Mouse (Mus musculus) liver, embryonic 15.5 days (tissue): Measurements from ENCODE around the gene Kiss1. TPM values are rescaled to one million over a fixed set of nuclear protein-coding genes. Genes with fewer than 3 reads are reported as not detected.

ENCODE experiments used
- ATAC-seq: fragments of 200-750 bp; cut with Nextera tagmentation; 2 replicates; pipeline ENCODE4 v1.8.0; 2017; ENCODE audit warnings: moderate number of reproducible peaks, mild to moderate bottlenecking, moderate library complexity; ENCODE audit not compliant: insufficient read depth
- H3K27ac ChIP-seq: fragments of 300-500 bp; sonication (generic); replicated peaks from 2 replicates; pipeline ENCODE4 v1.5.1; 2015; ENCODE audit warnings: mild to moderate bottlenecking, inconsistent platforms
- H3K27me3 ChIP-seq: fragments of 300-500 bp; sonication (generic); 2 replicates; pipeline ENCODE4 v1.6.1; 2015; ENCODE audit warnings: mild to moderate bottlenecking, inconsistent platforms
- H3K36me3 ChIP-seq: fragments of 300-500 bp; sonication (generic); replicated peaks from 2 replicates; pipeline ENCODE4 v1.6.1; 2015; ENCODE audit warnings: moderate library complexity, mild to moderate bottlenecking, inconsistent platforms
- H3K4me1 ChIP-seq: fragments of 300-500 bp; sonication (generic); replicated peaks from 2 replicates; pipeline ENCODE4 v1.6.1; 2015; ENCODE audit warnings: inconsistent platforms
- H3K4me2 ChIP-seq: fragments of 300-500 bp; sonication (generic); 2 replicates; pipeline ENCODE4 v1.6.1; 2015; ENCODE audit warnings: moderate library complexity, mild to moderate bottlenecking, inconsistent platforms
- H3K4me3 ChIP-seq: fragments of 300-500 bp; sonication (generic); replicated peaks from 2 replicates; pipeline ENCODE4 v1.5.1; 2015; ENCODE audit warnings: mild to moderate bottlenecking, inconsistent platforms
- H3K9ac ChIP-seq: fragments of 300-500 bp; sonication (generic); 2 replicates; pipeline ENCODE4 v1.6.1; 2015; ENCODE audit warnings: moderate library complexity, mild to moderate bottlenecking, inconsistent platforms
- H3K9me3 ChIP-seq: fragments of 300-500 bp; sonication (generic); replicated peaks from 2 replicates; pipeline ENCODE4 v1.6.1; 2016; ENCODE audit warnings: inconsistent platforms
- WGBS: fragments of 180-500 bp; shearing (Covaris S2); methylation state at CpG from one replicate; pipeline ENCODE4 v1.1.7; 2015; ENCODE audit warnings: mixed read lengths; ENCODE audit not compliant: insufficient replicate concordance; 5-methylcytosine and 5-hydroxymethylcytosine counted together
- polyA plus RNA-seq: library from polyadenylated mRNA; unstranded; fragments of >200 nt; fragmentation: Nextera tagmentation; extraction: Ambion mirVana; gene quantifications from 2 replicates; pipeline ENCODE4 v1.2.1, GENCODE M21; 2015

Gene Kiss1
- polyA plus RNA-seq, 1 experiment from 2014 or later, result not detected

DNA sequence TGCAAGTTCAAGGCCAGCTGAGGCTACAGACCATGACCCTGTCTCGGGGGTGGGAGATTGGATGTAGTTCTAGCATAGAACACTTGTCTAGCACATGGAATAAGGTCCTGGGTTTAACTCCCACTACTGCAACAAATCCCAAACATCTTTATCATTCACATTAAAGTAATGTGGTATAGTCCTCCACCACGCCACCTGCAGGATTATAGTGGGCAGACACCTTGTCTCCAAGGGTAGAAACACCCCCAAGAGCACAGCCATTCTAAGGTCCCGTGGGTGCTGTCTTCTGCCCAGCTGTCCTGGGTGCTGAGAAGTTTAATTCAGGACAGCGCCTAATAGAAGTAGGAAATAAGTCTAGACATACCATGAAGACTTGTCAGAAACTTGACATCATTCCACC lies 5.1 kb upstream of the Kiss1 start:
- H3K27ac ChIP-seq, result no peak overlapping the region
- no peak for ATAC-seq
- H3K9ac ChIP-seq, result no peak overlapping the region
- no peaks in the 10 kb centered on the region; the same call in 1 of the 2 replicates for H3K4me1 ChIP-seq
- H3K27me3 ChIP-seq, result no peaks in the 10 kb centered on the region
- no peaks in the 10 kb centered on the region for H3K9me3 ChIP-seq
- no peak overlapping the region for H3K4me3 ChIP-seq
- 62% methylated on average over 4 of the region's 4 CpGs for WGBS
- no peaks in the 10 kb centered on the region for H3K36me3 ChIP-seq
- no peak overlapping the region for H3K4me2 ChIP-seq

DNA sequence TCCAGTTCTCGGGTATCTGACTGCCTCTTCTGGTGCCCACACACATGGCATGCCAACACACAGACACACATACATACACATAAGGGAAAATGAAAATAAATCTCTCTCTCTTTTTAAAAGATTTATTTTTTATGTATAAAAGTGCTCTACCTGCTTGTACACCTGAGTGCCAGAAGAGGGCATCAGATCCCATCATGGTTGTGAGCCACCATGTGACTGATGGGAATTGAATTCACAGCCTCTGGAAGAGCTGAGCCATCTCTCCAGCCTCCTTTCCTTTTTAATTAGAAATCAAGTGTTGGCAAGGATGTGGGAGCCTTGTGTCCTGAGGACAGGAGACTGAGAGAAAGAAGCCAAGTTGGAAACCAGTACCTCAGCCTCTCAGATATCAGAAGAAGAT lies 4.5 kb upstream of the Kiss1 start:
- H3K27ac ChIP-seq, result no peak overlapping the region
- no peaks in the 10 kb centered on the region for H3K36me3 ChIP-seq
- no peaks in the 10 kb centered on the region for H3K9me3 ChIP-seq
- no peak overlapping the region for H3K4me3 ChIP-seq
- H3K9ac ChIP-seq, result no peak overlapping the region
- WGBS, result 39% methylated on average over 1 of the region's 1 CpGs
- no peaks in the 10 kb centered on the region; the same call in 1 of the 2 replicates for H3K4me1 ChIP-seq
- ATAC-seq, result no peak
- no peaks in the 10 kb centered on the region for H3K27me3 ChIP-seq
- H3K4me2 ChIP-seq, result no peak overlapping the region

DNA sequence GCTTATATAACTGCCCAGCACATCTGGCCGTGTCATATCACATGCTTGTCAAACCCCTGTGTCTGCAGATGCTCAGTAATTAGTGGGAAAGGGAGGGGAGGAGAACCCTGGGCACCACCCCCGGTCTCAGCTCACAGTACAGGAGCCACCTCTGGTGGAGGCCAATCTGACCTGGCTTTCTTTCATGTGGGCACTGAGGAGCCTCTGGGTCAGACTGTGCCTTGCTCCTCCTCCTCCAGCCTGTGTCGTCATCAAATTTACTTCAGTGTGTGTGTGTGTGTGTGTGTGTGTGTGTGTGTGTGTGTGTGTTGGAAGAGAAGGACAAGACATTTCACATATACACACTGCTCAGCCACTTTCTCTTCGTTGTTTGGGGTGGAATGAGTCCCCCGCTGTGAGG lies 1.7 kb downstream of the Kiss1 start:
- WGBS, result 30% methylated on average over 5 of the region's 5 CpGs
- no peak overlapping the region for H3K9ac ChIP-seq
- peaks cover 13% of the 10 kb centered on the region for H3K27me3 ChIP-seq

GRCm38 (mm10) chr1:133325951-133326350 lies 4.3 kb downstream of the Kiss1 start:
- H3K27ac ChIP-seq, result no peak overlapping the region
- no peak overlapping the region for H3K4me2 ChIP-seq
- H3K4me3 ChIP-seq, result no peak overlapping the region
- H3K9ac ChIP-seq, result no peak overlapping the region
- no peaks in the 10 kb centered on the region for H3K9me3 ChIP-seq
- H3K4me1 ChIP-seq, result no peaks in the 10 kb centered on the region; the same call in 1 of the 2 replicates
- H3K36me3 ChIP-seq, result no peaks in the 10 kb centered on the region
- H3K27me3 ChIP-seq, result peaks cover 38% of the 10 kb centered on the region
- ATAC-seq, result no peak
- 62% methylated on average over 8 of the region's 8 CpGs for WGBS

More for the DNA sequence above, 1.7 kb downstream of the Kiss1 start:
- Histone ChIP-seq H3K4me3 (no peak overlapping the region), H3K36me3 (no peaks in the 10 kb centered on the region), H3K4me1 (no peaks in the 10 kb centered on the region), H3K4me2 (no peak overlapping the region), H3K27ac (no peak overlapping the region), H3K9me3 (no peaks in the 10 kb centered on the region)
- ATAC-seq, result no peak

DNA sequence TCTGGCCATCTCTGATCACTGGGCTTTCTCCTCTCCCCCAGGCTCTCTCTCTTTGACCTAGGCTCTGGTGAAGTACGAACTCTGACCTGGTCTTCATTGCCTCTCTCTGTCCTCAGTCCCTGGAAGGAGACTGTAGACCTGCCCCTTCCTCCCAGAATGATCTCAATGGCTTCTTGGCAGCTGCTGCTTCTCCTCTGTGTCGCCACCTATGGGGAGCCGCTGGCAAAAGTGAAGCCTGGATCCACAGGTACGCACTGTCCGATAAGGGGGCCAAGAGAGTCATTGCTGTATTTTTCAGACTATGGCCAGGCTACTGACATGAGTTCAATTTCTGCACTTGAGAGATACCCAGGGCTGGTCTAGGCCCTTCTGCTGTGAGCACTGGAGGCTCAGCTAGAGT lies 5.4 kb downstream of the Kiss1 start:
- Histone ChIP-seq H3K4me2 (no peak overlapping the region), H3K27ac (no peak overlapping the region), H3K9ac (no peak overlapping the region), H3K4me1 (no peaks in the 10 kb centered on the region; the same call in 1 of the 2 replicates), H3K36me3 (no peaks in the 10 kb centered on the region), H3K9me3 (no peaks in the 10 kb centered on the region), H3K4me3 (no peak overlapping the region), H3K27me3 (peaks cover 41% of the 10 kb centered on the region)
- WGBS, result 47% methylated on average over 5 of the region's 5 CpGs
- ATAC-seq, result no peak

DNA sequence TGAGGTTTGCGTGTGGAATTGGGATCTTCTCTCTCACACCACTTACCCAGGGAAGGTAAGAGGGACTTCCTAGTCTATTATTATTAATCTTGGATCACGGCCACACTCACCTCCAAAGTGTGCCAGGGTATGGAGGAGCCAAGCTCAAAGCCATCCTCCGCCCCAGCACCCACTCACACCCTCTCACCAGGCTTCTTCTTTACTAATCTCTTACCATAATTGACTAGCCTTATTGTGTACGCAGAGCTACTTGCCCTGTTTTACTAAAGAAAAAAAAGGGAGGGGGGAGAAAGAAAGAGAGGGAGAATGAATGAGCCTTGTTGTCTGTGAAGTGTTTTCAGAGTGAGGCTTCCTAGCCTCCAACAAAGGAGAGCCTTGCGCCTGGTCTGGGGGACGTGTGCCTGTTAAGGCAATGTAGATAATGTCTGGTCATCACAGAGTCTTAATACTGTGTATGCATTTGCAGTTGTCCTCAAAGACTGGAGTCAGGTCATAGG lies 6.7 kb downstream of the Kiss1 start:
- Histone ChIP-seq H3K4me3 (no peak overlapping the region), H3K4me1 (no peaks in the 10 kb centered on the region; the same call in 1 of the 2 replicates), H3K4me2 (no peak overlapping the region), H3K9me3 (no peaks in the 10 kb centered on the region), H3K9ac (no peak overlapping the region), H3K27ac (no peak overlapping the region), H3K27me3 (peaks cover 41% of the 10 kb centered on the region), H3K36me3 (no peaks in the 10 kb centered on the region)
- ATAC-seq, result no peak
- WGBS, result 56% methylated on average over 6 of the region's 6 CpGs

DNA sequence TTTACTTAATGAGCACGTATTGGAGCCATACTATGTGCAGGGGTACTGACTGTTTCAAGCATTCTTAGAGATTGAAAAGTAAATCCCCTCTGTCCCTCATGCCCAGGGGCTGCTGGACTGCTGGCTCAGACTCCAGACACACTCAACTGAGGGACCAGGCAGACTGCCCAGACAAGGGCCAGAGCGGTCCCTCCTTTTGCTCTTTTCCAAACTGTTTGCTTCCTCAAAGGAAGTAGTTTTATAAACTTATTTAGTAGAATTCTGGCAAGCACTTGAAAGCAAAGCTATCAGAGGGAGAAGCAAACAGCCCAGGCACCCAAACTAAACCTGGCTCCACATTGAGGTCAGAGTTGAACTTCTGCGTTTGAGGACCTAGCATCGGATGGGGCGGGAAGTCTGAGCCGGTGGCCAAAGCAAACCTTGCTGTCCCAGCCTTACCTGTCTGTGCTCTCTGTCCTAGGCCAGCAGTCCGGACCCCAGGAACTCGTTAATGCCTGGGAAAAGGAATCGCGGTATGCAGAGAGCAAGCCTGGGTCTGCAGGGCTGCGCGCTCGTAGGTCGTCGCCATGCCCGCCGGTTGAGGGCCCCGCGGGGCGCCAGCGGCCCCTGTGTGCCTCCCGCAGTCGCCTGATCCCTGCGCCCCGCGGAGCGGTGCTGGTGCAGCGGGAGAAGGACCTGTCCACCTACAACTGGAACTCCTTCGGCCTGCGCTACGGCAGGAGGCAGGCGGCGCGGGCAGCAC lies 7.4 kb downstream of the Kiss1 start:
- no peak overlapping the region for H3K27ac ChIP-seq
- no peak overlapping the region for H3K9ac ChIP-seq
- WGBS, result 12% methylated on average over 34 of the region's 34 CpGs

GRCm38 (mm10) chr1:133329638-133329964 lies 7.9 kb downstream of the Kiss1 start:
- Histone ChIP-seq H3K9ac (no peak overlapping the region), H3K27me3 (peaks cover 41% of the 10 kb centered on the region), H3K36me3 (no peaks in the 10 kb centered on the region), H3K4me2 (peak overlapping the region; percentile 44), H3K4me1 (no peaks in the 10 kb centered on the region; the same call in 1 of the 2 replicates), H3K4me3 (no peak overlapping the region; the same call in 1 of the 2 replicates), H3K27ac (no peak overlapping the region), H3K9me3 (no peaks in the 10 kb centered on the region)
- no peak for ATAC-seq
- 15% methylated on average over 7 of the region's 7 CpGs for WGBS

More for the DNA sequence above, 7.4 kb downstream of the Kiss1 start:
- Histone ChIP-seq H3K27me3 (peaks cover 41% of the 10 kb centered on the region), H3K9me3 (no peaks in the 10 kb centered on the region), H3K4me3 (no peak overlapping the region; the same call in 1 of the 2 replicates), H3K4me1 (no peaks in the 10 kb centered on the region; the same call in 1 of the 2 replicates), H3K4me2 (peak overlapping the region; percentile 44), H3K36me3 (no peaks in the 10 kb centered on the region)
- ATAC-seq, result no peak

DNA sequence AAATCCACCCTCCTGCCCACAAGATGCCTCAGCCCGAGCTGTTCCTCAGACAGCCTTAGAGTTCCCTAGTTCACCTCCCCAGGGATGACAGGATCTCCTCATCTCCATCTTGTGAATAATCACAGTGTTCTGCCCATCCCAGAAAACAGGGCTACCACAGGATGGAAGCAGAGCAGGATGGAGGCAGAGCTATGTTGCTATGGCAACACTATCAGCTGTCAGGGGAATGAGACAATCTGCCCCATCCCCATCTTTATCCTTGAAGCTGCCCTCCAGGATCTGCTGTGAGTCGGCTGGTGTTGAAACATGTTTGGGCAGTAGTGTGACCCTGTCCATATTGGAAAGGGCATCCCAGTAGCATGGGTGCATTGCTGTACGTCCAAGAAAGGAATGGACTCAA lies 9.5 kb downstream of the Kiss1 start:
- no peak for ATAC-seq
- Histone ChIP-seq H3K4me1 (no peaks in the 10 kb centered on the region; the same call in 1 of the 2 replicates), H3K9me3 (no peaks in the 10 kb centered on the region), H3K27ac (no peak overlapping the region), H3K9ac (no peak overlapping the region), H3K4me3 (no peak overlapping the region), H3K36me3 (no peaks in the 10 kb centered on the region), H3K4me2 (no peak overlapping the region), H3K27me3 (peaks cover 41% of the 10 kb centered on the region)
- 45% methylated on average over 3 of the region's 3 CpGs for WGBS

DNA sequence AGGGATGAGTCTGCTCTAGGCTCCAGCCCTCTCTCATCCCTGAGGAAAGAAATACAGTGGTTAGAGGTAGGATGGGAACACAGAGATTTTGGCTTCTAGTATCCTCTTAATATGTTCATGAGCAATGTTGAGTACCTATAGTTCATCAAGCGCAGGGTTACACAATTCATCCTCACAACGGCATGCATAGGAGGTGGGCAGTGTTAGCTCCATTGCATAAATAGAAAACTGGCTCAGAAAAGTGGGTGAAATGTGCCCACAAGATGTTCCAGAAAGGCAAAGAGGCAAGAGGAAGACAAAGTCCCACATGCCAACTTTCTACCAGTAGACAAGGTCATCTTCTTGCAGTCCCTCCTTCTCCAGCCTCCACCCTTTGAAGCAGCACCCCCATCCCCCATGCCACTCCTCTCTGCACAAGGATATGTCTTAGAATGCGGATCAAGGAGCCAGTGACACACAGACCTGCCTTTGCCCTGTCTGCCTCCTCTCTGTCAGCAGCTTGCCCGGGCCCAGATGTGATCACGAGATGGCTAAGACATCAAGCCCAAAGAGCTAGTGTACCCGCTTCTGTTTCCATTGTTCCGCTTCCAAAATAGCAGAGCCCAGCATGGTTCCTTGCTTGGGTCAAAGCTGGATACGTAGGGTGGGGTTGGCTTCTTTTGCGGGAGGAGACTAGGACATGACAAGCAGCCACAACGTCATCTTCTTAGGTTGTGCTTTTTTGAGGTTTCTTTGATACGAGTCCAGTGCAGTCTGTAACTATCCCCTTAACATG lies 11.2 kb downstream of the Kiss1 start:
- H3K36me3 ChIP-seq, result no peaks in the 10 kb centered on the region
- no peak overlapping the region for H3K9ac ChIP-seq
- H3K4me3 ChIP-seq, result no peak overlapping the region
- no peak for ATAC-seq
- H3K27me3 ChIP-seq, result peaks cover 33% of the 10 kb centered on the region
- H3K9me3 ChIP-seq, result no peaks in the 10 kb centered on the region
- H3K4me2 ChIP-seq, result no peak overlapping the region
- no peak overlapping the region for H3K27ac ChIP-seq
- 67% methylated on average over 11 of the region's 11 CpGs for WGBS
- H3K4me1 ChIP-seq, result no peaks in the 10 kb centered on the region; the same call in 1 of the 2 replicates

DNA sequence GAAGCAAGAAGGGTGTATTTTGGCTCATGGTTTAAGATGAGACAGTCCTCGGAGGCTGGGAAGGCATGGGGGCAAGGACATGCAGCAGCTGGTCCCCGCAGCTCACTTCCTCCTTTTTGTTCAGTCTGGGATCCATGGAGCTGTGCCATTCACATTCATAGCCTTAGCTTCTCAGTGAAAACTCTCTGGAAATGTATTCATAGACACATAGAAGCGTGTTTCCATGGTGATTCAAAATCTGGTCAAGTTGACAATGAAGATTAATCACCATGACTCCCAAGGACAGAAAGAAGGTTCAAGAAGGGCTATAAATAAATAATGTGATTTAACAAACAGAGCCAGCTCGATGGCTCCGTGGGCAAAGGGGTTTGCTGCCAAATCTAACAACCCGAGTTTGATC lies 12.3 kb downstream of the Kiss1 start:
- H3K4me2 ChIP-seq, result no peak overlapping the region
- no peak overlapping the region for H3K4me3 ChIP-seq
- no peak overlapping the region for H3K27ac ChIP-seq
- no peak overlapping the region for H3K9ac ChIP-seq
- H3K36me3 ChIP-seq, result no peaks in the 10 kb centered on the region
- no peaks in the 10 kb centered on the region for H3K9me3 ChIP-seq
- ATAC-seq, result no peak
- H3K4me1 ChIP-seq, result no peaks in the 10 kb centered on the region; the same call in 1 of the 2 replicates
- peaks cover 22% of the 10 kb centered on the region for H3K27me3 ChIP-seq
- WGBS, result 56% methylated on average over 6 of the region's 6 CpGs
